Mouse (Mus musculus) liver, embryonic 12.5 days (tissue): ENCODE results near the gene Lca5. TPM values are rescaled to one million over a fixed set of nuclear protein-coding genes. Genes with fewer than 3 reads are reported as not detected.

Experiments
- ATAC-seq: fragments of 200-750 bp; cut with Nextera tagmentation; 2 replicates; pipeline ENCODE4 v1.8.0; 2017; ENCODE audit warnings: moderate number of reproducible peaks, mild to moderate bottlenecking, moderate library complexity
- H3K27ac ChIP-seq: fragments of 300-500 bp; sonication (generic); 2 replicates; pipeline ENCODE4 v1.5.1; 2016; ENCODE audit warnings: mild to moderate bottlenecking
- H3K27me3 ChIP-seq: fragments of 300-500 bp; sonication (generic); replicated peaks from 2 replicates; pipeline ENCODE4 v1.6.1; 2016; ENCODE audit warnings: mild to moderate bottlenecking, moderate library complexity
- H3K36me3 ChIP-seq: fragments of 300-500 bp; sonication (generic); 2 replicates; pipeline ENCODE4 v1.6.1; 2016; ENCODE audit warnings: mild to moderate bottlenecking, moderate library complexity
- H3K4me1 ChIP-seq: fragments of 300-500 bp; sonication (generic); 2 replicates; pipeline ENCODE4 v1.6.1; 2016
- H3K4me2 ChIP-seq: fragments of 300-500 bp; sonication (generic); 2 replicates; pipeline ENCODE4 v1.6.1; 2016; ENCODE audit warnings: mild to moderate bottlenecking, moderate library complexity
- H3K4me3 ChIP-seq: fragments of 300-500 bp; sonication (generic); 2 replicates; pipeline ENCODE4 v1.5.1; 2016; ENCODE audit warnings: mild to moderate bottlenecking, moderate library complexity
- H3K9ac ChIP-seq: fragments of 300-500 bp; sonication (generic); 2 replicates; pipeline ENCODE4 v1.6.1; 2016; ENCODE audit warnings: mild to moderate bottlenecking, moderate library complexity
- H3K9me3 ChIP-seq: fragments of 300-500 bp; sonication (generic); replicated peaks from 2 replicates; pipeline ENCODE4 v1.6.1; 2016; ENCODE audit warnings: mild to moderate bottlenecking, moderate library complexity
- WGBS: fragments of 180-500 bp; shearing (Covaris S2); methylation state at CpG from one replicate; pipeline ENCODE4 v1.1.7; 2016; ENCODE audit not compliant: insufficient replicate concordance; 5-methylcytosine and 5-hydroxymethylcytosine counted together
- polyA plus RNA-seq: library from polyadenylated mRNA; unstranded; fragments of >200 nt; fragmentation: Nextera tagmentation; extraction: Ambion mirVana; gene quantifications from 2 replicates; pipeline ENCODE4 v1.2.1, GENCODE M21; 2016

Lca5 gene
- polyA plus RNA-seq: 2.5 and 3.2 TPM in 2 replicates

- H3K9me3 ChIP-seq: no peaks in the 10 kb centered on the region
- peak; percentile 96 for ATAC-seq
- H3K4me2 ChIP-seq: peak within 1 kb of the TSS; percentile 70
- H3K27me3 ChIP-seq: peaks cover 3% of the 10 kb centered on the region; the same call in 1 of the 2 replicates
- peak within 1 kb of the TSS; percentile 58 for H3K4me3 ChIP-seq
- H3K27ac ChIP-seq: no peak within 1 kb of the TSS
- 3% methylated on average over 51 of the region's 57 CpGs for WGBS
- 0 out of 2 replicates have a peak within 1 kb of the TSS, but pooled peaks have one; percentile 45 for H3K9ac ChIP-seq
- H3K4me1 ChIP-seq: peaks cover 12% of the 10 kb centered on the region
- H3K36me3 ChIP-seq: no peaks in the 10 kb centered on the region
Observed at GRCm38 (mm10) chr9:83440392-83441357, at the start of gene Lca5. Lca5 (minus strand) TSS chr9:83441127.

GRCm38 (mm10) chr9:83488491-83489210 is 47.7 kb upstream of the Lca5 start:
- ATAC-seq: no peak
- H3K4me3 ChIP-seq: no peak overlapping the region
- H3K27ac ChIP-seq: no peak overlapping the region
- H3K4me1 ChIP-seq: no peaks in the 10 kb centered on the region
- H3K4me2 ChIP-seq: no peak overlapping the region
- no peaks in the 10 kb centered on the region for H3K9me3 ChIP-seq
- no peak overlapping the region for H3K9ac ChIP-seq
- 53% methylated on average over 15 of the region's 15 CpGs for WGBS
- H3K27me3 ChIP-seq: no peaks in the 10 kb centered on the region
- no peaks in the 10 kb centered on the region for H3K36me3 ChIP-seq

GRCm38 (mm10) chr9:83487771-83488470 is 47.0 kb upstream of the Lca5 start:
- H3K4me1 ChIP-seq: no peaks in the 10 kb centered on the region
- no peaks in the 10 kb centered on the region for H3K27me3 ChIP-seq
- H3K9me3 ChIP-seq: no peaks in the 10 kb centered on the region
- no peak overlapping the region for H3K9ac ChIP-seq
- no peaks in the 10 kb centered on the region for H3K36me3 ChIP-seq
- no peak overlapping the region for H3K4me2 ChIP-seq
- WGBS: 50% methylated on average over 9 of the region's 9 CpGs
- no peak overlapping the region for H3K27ac ChIP-seq
- no peak overlapping the region for H3K4me3 ChIP-seq
- ATAC-seq: no peak

- H3K36me3 ChIP-seq: no peaks in the 10 kb centered on the region
Observed at GRCm38 (mm10) chr9:83485966-83486365, 45.0 kb upstream of the Lca5 start.

GRCm38 (mm10) chr9:83485357-83485756 is 44.4 kb upstream of the Lca5 start:
- no peak overlapping the region for H3K4me3 ChIP-seq
- no peaks in the 10 kb centered on the region for H3K4me1 ChIP-seq
- ATAC-seq: no peak
- 78% methylated on average over 1 of the region's 1 CpGs for WGBS
- no peaks in the 10 kb centered on the region for H3K9me3 ChIP-seq
- H3K36me3 ChIP-seq: no peaks in the 10 kb centered on the region
- H3K27ac ChIP-seq: no peak overlapping the region
- no peak overlapping the region for H3K4me2 ChIP-seq
- no peaks in the 10 kb centered on the region for H3K27me3 ChIP-seq
- H3K9ac ChIP-seq: no peak overlapping the region

More at GRCm38 (mm10) chr9:83485966-83486365, 45.0 kb upstream of the Lca5 start:
- no peak overlapping the region for H3K27ac ChIP-seq
- H3K4me1 ChIP-seq: no peaks in the 10 kb centered on the region
- no peak overlapping the region for H3K4me2 ChIP-seq
- 72% methylated on average over 3 of the region's 3 CpGs for WGBS
- H3K27me3 ChIP-seq: no peaks in the 10 kb centered on the region
- H3K9ac ChIP-seq: no peak overlapping the region
- no peaks in the 10 kb centered on the region for H3K9me3 ChIP-seq
- no peak overlapping the region for H3K4me3 ChIP-seq
- no peak for ATAC-seq

- H3K9ac ChIP-seq: no peak overlapping the region
- no peak overlapping the region for H3K4me3 ChIP-seq
- H3K27me3 ChIP-seq: no peaks in the 10 kb centered on the region
- no peaks in the 10 kb centered on the region for H3K9me3 ChIP-seq
- no peak overlapping the region for H3K27ac ChIP-seq
- WGBS: 80% methylated on average over 4 of the region's 4 CpGs
- ATAC-seq: no peak
- H3K4me1 ChIP-seq: no peaks in the 10 kb centered on the region
- H3K36me3 ChIP-seq: no peaks in the 10 kb centered on the region
- no peak overlapping the region for H3K4me2 ChIP-seq
Observed at GRCm38 (mm10) chr9:83483419-83483818, 42.5 kb upstream of the Lca5 start.

GRCm38 (mm10) chr9:83482176-83482949 is 41.4 kb upstream of the Lca5 start:
- Histone ChIP-seq H3K36me3 (no peaks in the 10 kb centered on the region), H3K4me1 (no peaks in the 10 kb centered on the region), H3K4me2 (no peak overlapping the region), H3K4me3 (no peak overlapping the region), H3K27me3 (no peaks in the 10 kb centered on the region), H3K9ac (no peak overlapping the region), H3K27ac (no peak overlapping the region), H3K9me3 (no peaks in the 10 kb centered on the region)
- peak; percentile 35; the same call in 1 of the 2 replicates for ATAC-seq
- 70% methylated on average over 4 of the region's 4 CpGs for WGBS

GRCm38 (mm10) chr9:83469871-83470270 is 28.9 kb upstream of the Lca5 start:
- H3K27ac ChIP-seq: no peak overlapping the region
- no peaks in the 10 kb centered on the region for H3K27me3 ChIP-seq
- ATAC-seq: no peak
- H3K36me3 ChIP-seq: no peaks in the 10 kb centered on the region
- no peaks in the 10 kb centered on the region for H3K4me1 ChIP-seq
- no peak overlapping the region for H3K9ac ChIP-seq
- WGBS: 40% methylated on average over 2 of the region's 2 CpGs
- H3K9me3 ChIP-seq: no peaks in the 10 kb centered on the region
- no peak overlapping the region for H3K4me2 ChIP-seq
- H3K4me3 ChIP-seq: no peak overlapping the region

- Histone ChIP-seq H3K4me3 (peak overlapping the region; percentile 41), H3K4me2 (peak overlapping the region; percentile 59), H3K27ac (no peak overlapping the region), H3K27me3 (peaks cover 32% of the 10 kb centered on the region), H3K36me3 (no peaks in the 10 kb centered on the region), H3K9me3 (no peaks in the 10 kb centered on the region), H3K4me1 (no peaks in the 10 kb centered on the region), H3K9ac (no peak overlapping the region)
- 1% methylated on average over 22 of the region's 22 CpGs for WGBS
- ATAC-seq: no peak
Observed at GRCm38 (mm10) chr9:83447771-83448170, 6.8 kb upstream of the Lca5 start.

GRCm38 (mm10) chr9:83447176-83447575 is 6.2 kb upstream of the Lca5 start:
- no peaks in the 10 kb centered on the region for H3K4me1 ChIP-seq
- peak overlapping the region; percentile 59 for H3K4me2 ChIP-seq
- H3K9me3 ChIP-seq: no peaks in the 10 kb centered on the region
- no peak overlapping the region for H3K27ac ChIP-seq
- peaks cover 32% of the 10 kb centered on the region for H3K27me3 ChIP-seq
- ATAC-seq: no peak
- no peak overlapping the region for H3K4me3 ChIP-seq
- WGBS: 10% methylated on average over 9 of the region's 9 CpGs
- no peaks in the 10 kb centered on the region for H3K36me3 ChIP-seq
- no peak overlapping the region for H3K9ac ChIP-seq

- Histone ChIP-seq H3K27ac (no peak overlapping the region), H3K9ac (no peak overlapping the region), H3K4me2 (no peak overlapping the region), H3K36me3 (no peaks in the 10 kb centered on the region), H3K4me3 (no peak overlapping the region), H3K27me3 (no peaks in the 10 kb centered on the region), H3K9me3 (no peaks in the 10 kb centered on the region), H3K4me1 (peaks cover 12% of the 10 kb centered on the region)
- WGBS: 63% methylated on average over 5 of the region's 5 CpGs
- no peak for ATAC-seq
Observed at GRCm38 (mm10) chr9:83437621-83438020, 3.3 kb downstream of the Lca5 start.
